Mouse (Mus musculus) hindbrain, postnatal 0 days (tissue): ENCODE results near the gene Zbtb43. TPM values are rescaled to one million over a fixed set of nuclear protein-coding genes. Genes with fewer than 3 reads are reported as not detected.
A peak's percentile ranks its signal among the peaks of the same experiment; 100 is the strongest.

Experiments
- ATAC-seq: fragments of 200-750 bp; cut with Nextera tagmentation; 2 replicates; pipeline ENCODE4 v1.8.0; 2017; ENCODE audit warnings: mild to moderate bottlenecking, moderate TSS enrichment, moderate library complexity
- DNase-seq: peaks from one replicate; pipeline ENCODE4 v3.0.0-alpha.2; 2015; ENCODE audit warnings: low spot score
- H3K27ac ChIP-seq: fragments of 300-500 bp; sonication (generic); 2 replicates; pipeline ENCODE4 v1.5.1; 2014; ENCODE audit warnings: mild to moderate bottlenecking
- H3K27me3 ChIP-seq: fragments of 300-500 bp; sonication (generic); 2 replicates; pipeline ENCODE4 v1.6.1; 2014; ENCODE audit warnings: low read length, mixed read lengths; ENCODE audit not compliant: insufficient read depth
- H3K36me3 ChIP-seq: fragments of 300-500 bp; sonication (generic); 2 replicates; pipeline ENCODE4 v1.6.1; 2014; ENCODE audit warnings: low read length, mixed read lengths; ENCODE audit not compliant: insufficient read depth
- H3K4me1 ChIP-seq: fragments of 300-500 bp; sonication (generic); 2 replicates; pipeline ENCODE4 v1.6.1; 2014; ENCODE audit warnings: antibody characterized with exemption, low read length, mixed read lengths; ENCODE audit not compliant: insufficient read depth
- H3K4me2 ChIP-seq: fragments of 300-500 bp; sonication (generic); 2 replicates; pipeline ENCODE4 v1.6.1; 2014; ENCODE audit warnings: low read depth, mild to moderate bottlenecking, low read length, moderate library complexity, mixed read lengths
- H3K4me3 ChIP-seq: fragments of 300-500 bp; sonication (generic); 2 replicates; pipeline ENCODE4 v1.5.1; 2014; ENCODE audit warnings: low read length
- H3K9ac ChIP-seq: fragments of 300-500 bp; sonication (generic); replicated peaks from 2 replicates; pipeline ENCODE4 v1.6.1; 2014; ENCODE audit warnings: mild to moderate bottlenecking, low read length, moderate library complexity, mixed read lengths
- H3K9me3 ChIP-seq: fragments of 300-500 bp; sonication (generic); 2 replicates; pipeline ENCODE4 v1.6.1; 2016; ENCODE audit warnings: low read length, mixed read lengths
- CTCF ChIP-seq: IDR thresholded peaks from 2 replicates; pipeline ENCODE4 v1.5.1; 2016; ENCODE audit warnings: antibody characterized with exemption, control low read depth, low read depth
- WGBS: fragments of 180-500 bp; shearing (Covaris S2); extraction: QIAGEN DNeasy Blood & Tissue Kit; methylation state at CpG from one replicate; pipeline ENCODE4 v1.1.7; 2014; 5-methylcytosine and 5-hydroxymethylcytosine counted together
- polyA plus RNA-seq: library from polyadenylated mRNA; unstranded; fragments of >200 nt; fragmentation: Nextera tagmentation; extraction: Ambion mirVana; gene quantifications from 2 replicates; pipeline ENCODE4 v1.2.1, GENCODE M21; 2015
- total RNA-seq: library from RNA; depleted of rRNA; stranded (reverse); fragments of >200 nt; gene quantifications from 2 replicates; pipeline ENCODE4 v1.2.3, GENCODE M21; 2014

Zbtb43 gene
- total and polyA plus RNA-seq, 2 experiments from 2014 or later = 19.3 to 19.6 TPM

GRCm38 (mm10) chr2:33492041-33492440 lies 23.7 kb upstream of the Zbtb43 start:
- DNase-seq (no peak), ATAC-seq (no peak)
- Histone ChIP-seq H3K27ac (no peak overlapping the region), H3K9me3 (no peaks in the 10 kb centered on the region; the same call in 1 of the 2 replicates), H3K4me3 (no peak overlapping the region), H3K27me3 (no peaks in the 10 kb centered on the region), H3K9ac (no peak overlapping the region), H3K36me3 (no peaks in the 10 kb centered on the region), H3K4me2 (no peak overlapping the region), H3K4me1 (no peaks in the 10 kb centered on the region)
- no peak for TF ChIP-seq CTCF
- 96% methylated on average over 3 of the region's 3 CpGs for WGBS

- TF ChIP-seq CTCF = peak; percentile 79
- H3K4me2 ChIP-seq = no peak overlapping the region
- peak; percentile 69 for DNase-seq
- no peak overlapping the region for H3K9ac ChIP-seq
- no peaks in the 10 kb centered on the region for H3K36me3 ChIP-seq
- 40% methylated on average over 10 of the region's 10 CpGs for WGBS
- H3K9me3 ChIP-seq = no peaks in the 10 kb centered on the region
- H3K4me3 ChIP-seq = no peak overlapping the region
- H3K4me1 ChIP-seq = no peaks in the 10 kb centered on the region
- peak; percentile 40; the same call in 1 of the 2 replicates for ATAC-seq
- no peaks in the 10 kb centered on the region for H3K27me3 ChIP-seq
- H3K27ac ChIP-seq = no peak overlapping the region
Measured at GRCm38 (mm10) chr2:33489565-33489964, 21.2 kb upstream of the Zbtb43 start.

- Histone ChIP-seq H3K4me2 (no peak overlapping the region), H3K9me3 (no peaks in the 10 kb centered on the region), H3K4me1 (no peaks in the 10 kb centered on the region), H3K36me3 (no peaks in the 10 kb centered on the region), H3K27me3 (no peaks in the 10 kb centered on the region), H3K9ac (no peak overlapping the region), H3K4me3 (no peak overlapping the region), H3K27ac (no peak overlapping the region)
- TF ChIP-seq CTCF = no peak
- peak; percentile 17 for DNase-seq
- WGBS = 56% methylated on average over 8 of the region's 8 CpGs
- no peak for ATAC-seq
Measured at GRCm38 (mm10) chr2:33487332-33487731, 19.0 kb upstream of the Zbtb43 start.

GRCm38 (mm10) chr2:33486866-33487265 lies 18.5 kb upstream of the Zbtb43 start:
- no peak overlapping the region for H3K4me2 ChIP-seq
- DNase-seq = peak; percentile 88
- no peaks in the 10 kb centered on the region for H3K9me3 ChIP-seq
- H3K4me3 ChIP-seq = no peak overlapping the region
- no peak overlapping the region for H3K27ac ChIP-seq
- ATAC-seq = peak; percentile 63; the same call in 1 of the 2 replicates
- H3K27me3 ChIP-seq = no peaks in the 10 kb centered on the region
- TF ChIP-seq CTCF = peak; percentile 97
- H3K36me3 ChIP-seq = no peaks in the 10 kb centered on the region
- no peak overlapping the region for H3K9ac ChIP-seq
- no peaks in the 10 kb centered on the region for H3K4me1 ChIP-seq
- 6% methylated on average over 9 of the region's 9 CpGs for WGBS

GRCm38 (mm10) chr2:33477961-33478755 lies 9.8 kb upstream of the Zbtb43 start:
- H3K27ac ChIP-seq = no peak overlapping the region
- no peaks in the 10 kb centered on the region for H3K4me1 ChIP-seq
- H3K4me3 ChIP-seq = no peak overlapping the region
- H3K27me3 ChIP-seq = no peaks in the 10 kb centered on the region
- TF ChIP-seq CTCF = no peak
- no peak overlapping the region for H3K4me2 ChIP-seq
- no peak for DNase-seq
- no peak overlapping the region for H3K9ac ChIP-seq
- ATAC-seq = no peak
- no peaks in the 10 kb centered on the region for H3K36me3 ChIP-seq
- WGBS = 93% methylated on average over 10 of the region's 10 CpGs
- no peaks in the 10 kb centered on the region for H3K9me3 ChIP-seq

- no peak for TF ChIP-seq CTCF
- Histone ChIP-seq H3K4me3 (no peak overlapping the region), H3K4me2 (no peak overlapping the region), H3K9ac (no peak overlapping the region), H3K9me3 (no peaks in the 10 kb centered on the region), H3K27ac (no peak overlapping the region), H3K36me3 (no peaks in the 10 kb centered on the region), H3K4me1 (no peaks in the 10 kb centered on the region), H3K27me3 (no peaks in the 10 kb centered on the region)
- ATAC-seq (no peak), DNase-seq (peak; percentile 80)
Measured at GRCm38 (mm10) chr2:33475961-33476360, 7.6 kb upstream of the Zbtb43 start.
